Mouse (Mus musculus): ENCODE data around the gene Utrn. TPM values are rescaled to one million over a fixed set of nuclear protein-coding genes. Genes with fewer than 3 reads are reported as not detected.

Gene Utrn
- polyA plus RNA-seq, 1 experiment, result 14.5 TPM

GRCm38 (mm10) chr10:12899901-12900300 lies 30.7 kb upstream of the Utrn start:
- TF ChIP-seq CTCF (IDR thresholded peaks at IDR 0.05; ENCODE audit: borderline replicate concordance, extremely low read depth, insufficient read depth, insufficient read length) (no peak), POLR2A (IDR thresholded peaks at IDR 0.05; ENCODE audit: borderline replicate concordance, extremely low read depth, insufficient read depth, insufficient read length, poor library complexity, severe bottlenecking) (no peak)
- DNase-seq (ENCODE audit: low read depth), result no peak

DNA sequence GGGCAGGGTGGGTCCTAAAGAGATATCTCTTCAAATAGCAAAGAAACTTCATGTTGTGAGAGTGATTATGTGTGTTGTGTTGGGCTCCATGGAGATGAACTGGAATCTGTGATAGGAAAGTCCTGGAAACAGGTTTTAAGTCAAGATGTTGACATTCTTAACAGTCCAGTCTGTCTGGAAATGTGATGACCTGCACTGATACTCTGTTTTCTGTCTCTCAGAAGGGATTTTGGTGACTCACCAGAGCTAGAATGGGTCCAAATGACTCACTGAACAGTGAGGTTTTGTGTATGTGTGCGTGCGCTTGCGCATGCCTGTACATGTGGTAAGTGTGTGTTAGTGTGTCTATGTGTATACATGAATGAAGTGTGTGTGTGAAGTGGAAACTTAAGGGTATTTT lies 24.2 kb upstream of the Utrn start:
- no peak for DNase-seq (ENCODE audit: low read depth)
- no peak for TF ChIP-seq POLR2A (IDR thresholded peaks at IDR 0.05; ENCODE audit: borderline replicate concordance, extremely low read depth, insufficient read depth, insufficient read length, poor library complexity, severe bottlenecking)
- no peak for TF ChIP-seq CTCF (IDR thresholded peaks at IDR 0.05; ENCODE audit: borderline replicate concordance, extremely low read depth, insufficient read depth, insufficient read length)

GRCm38 (mm10) chr10:12888373-12888772 lies 19.2 kb upstream of the Utrn start:
- TF ChIP-seq POLR2A (IDR thresholded peaks at IDR 0.05; ENCODE audit: borderline replicate concordance, extremely low read depth, insufficient read depth, insufficient read length, poor library complexity, severe bottlenecking) (no peak), CTCF (IDR thresholded peaks at IDR 0.05; ENCODE audit: borderline replicate concordance, extremely low read depth, insufficient read depth, insufficient read length) (no peak)
- no peak for DNase-seq (ENCODE audit: low read depth)

DNA sequence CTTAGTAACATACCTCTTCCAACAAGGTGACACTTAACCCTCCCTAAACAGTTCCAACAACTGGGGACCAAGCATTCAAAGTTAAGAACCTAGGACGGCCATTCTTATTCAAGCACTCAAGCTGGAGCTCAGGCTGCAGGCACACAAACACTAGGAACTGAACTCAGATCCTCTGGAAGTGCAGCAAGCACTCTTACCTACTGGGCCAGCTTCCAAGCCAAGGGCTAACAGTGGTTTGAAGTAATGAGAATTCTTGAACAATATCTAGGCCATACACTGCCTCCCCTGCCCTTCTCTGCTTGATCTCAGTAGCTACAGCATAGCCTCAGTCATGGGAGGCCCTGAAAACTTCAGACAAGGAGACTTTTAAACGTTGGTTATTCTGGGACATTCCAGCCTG lies 18.6 kb upstream of the Utrn start:
- no peak for TF ChIP-seq CTCF (IDR thresholded peaks at IDR 0.05; ENCODE audit: borderline replicate concordance, extremely low read depth, insufficient read depth, insufficient read length)
- no peak for DNase-seq (ENCODE audit: low read depth)

DNA sequence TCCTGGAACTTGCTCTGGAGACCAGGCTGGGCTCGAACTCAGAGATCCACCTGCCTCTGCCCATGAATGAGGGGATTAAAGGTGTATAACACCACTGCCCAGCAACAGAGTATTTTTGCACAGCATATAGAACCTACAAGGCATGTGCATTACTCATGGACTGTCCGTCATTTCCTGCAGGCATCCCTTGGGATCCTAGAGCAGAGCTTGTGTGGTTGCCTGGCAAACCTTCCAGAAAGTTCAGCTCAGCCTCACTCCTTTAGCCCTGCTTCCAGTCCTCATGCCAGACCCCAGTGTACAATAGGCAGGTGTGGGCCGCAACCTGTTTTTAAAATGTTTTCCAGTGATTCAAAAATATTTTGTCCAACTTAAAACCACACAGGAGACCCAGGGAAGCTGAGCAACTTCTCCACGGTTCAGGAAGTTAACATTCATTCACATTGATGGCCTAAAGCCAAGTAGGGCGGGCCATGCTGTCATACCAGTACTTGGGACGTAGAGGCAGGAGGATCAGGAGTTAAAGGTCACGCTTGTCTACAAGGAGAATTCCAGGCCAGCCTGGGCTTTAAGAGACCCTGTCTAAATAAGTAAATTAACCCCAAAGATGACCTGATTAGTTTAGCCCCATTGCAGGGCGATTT lies 15.3 kb upstream of the Utrn start:
- DNase-seq (ENCODE audit: low read depth), result peak; percentile 16
- TF ChIP-seq CTCF (IDR thresholded peaks at IDR 0.05; ENCODE audit: borderline replicate concordance, extremely low read depth, insufficient read depth, insufficient read length), result no peak
- no peak for TF ChIP-seq POLR2A (IDR thresholded peaks at IDR 0.05; ENCODE audit: borderline replicate concordance, extremely low read depth, insufficient read depth, insufficient read length, poor library complexity, severe bottlenecking)

DNA sequence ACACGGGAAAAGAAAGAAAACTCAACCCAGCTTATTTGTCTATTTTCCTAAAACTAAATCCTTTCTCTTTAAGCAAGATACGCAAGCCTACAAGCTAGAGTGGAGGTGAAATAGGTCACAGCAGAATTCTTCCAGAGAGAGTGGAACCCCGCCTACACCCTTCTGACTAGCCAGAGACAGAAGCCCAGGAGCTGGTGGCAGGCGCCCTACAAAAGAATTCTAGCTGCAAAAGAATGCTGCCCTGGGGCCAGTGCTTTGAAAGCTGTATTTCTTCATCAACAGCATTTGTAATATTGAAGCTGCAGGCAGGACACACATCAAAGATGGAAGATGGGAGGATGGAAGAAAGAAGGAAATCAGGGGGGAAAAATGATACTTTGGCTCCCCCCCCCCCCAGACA lies 12.7 kb upstream of the Utrn start:
- DNase-seq (ENCODE audit: low read depth), result no peak
- TF ChIP-seq CTCF (IDR thresholded peaks at IDR 0.05; ENCODE audit: borderline replicate concordance, extremely low read depth, insufficient read depth, insufficient read length) (no peak), POLR2A (IDR thresholded peaks at IDR 0.05; ENCODE audit: borderline replicate concordance, extremely low read depth, insufficient read depth, insufficient read length, poor library complexity, severe bottlenecking) (no peak)

- TF ChIP-seq POLR2A (IDR thresholded peaks at IDR 0.05; ENCODE audit: borderline replicate concordance, extremely low read depth, insufficient read depth, insufficient read length, poor library complexity, severe bottlenecking) (no peak), CTCF (IDR thresholded peaks at IDR 0.05; ENCODE audit: borderline replicate concordance, extremely low read depth, insufficient read depth, insufficient read length) (no peak)
- DNase-seq (ENCODE audit: low read depth), result peak; percentile 56
Measured at GRCm38 (mm10) chr10:12879313-12879695, 10.1 kb upstream of the Utrn start.

- TF ChIP-seq POLR2A (IDR thresholded peaks at IDR 0.05; ENCODE audit: borderline replicate concordance, extremely low read depth, insufficient read depth, insufficient read length, poor library complexity, severe bottlenecking), result no peak
- no peak for TF ChIP-seq CTCF (IDR thresholded peaks at IDR 0.05; ENCODE audit: borderline replicate concordance, extremely low read depth, insufficient read depth, insufficient read length)
- peak; percentile 56 for DNase-seq (ENCODE audit: low read depth)
Measured at GRCm38 (mm10) chr10:12878661-12879312, 9.6 kb upstream of the Utrn start.

DNA sequence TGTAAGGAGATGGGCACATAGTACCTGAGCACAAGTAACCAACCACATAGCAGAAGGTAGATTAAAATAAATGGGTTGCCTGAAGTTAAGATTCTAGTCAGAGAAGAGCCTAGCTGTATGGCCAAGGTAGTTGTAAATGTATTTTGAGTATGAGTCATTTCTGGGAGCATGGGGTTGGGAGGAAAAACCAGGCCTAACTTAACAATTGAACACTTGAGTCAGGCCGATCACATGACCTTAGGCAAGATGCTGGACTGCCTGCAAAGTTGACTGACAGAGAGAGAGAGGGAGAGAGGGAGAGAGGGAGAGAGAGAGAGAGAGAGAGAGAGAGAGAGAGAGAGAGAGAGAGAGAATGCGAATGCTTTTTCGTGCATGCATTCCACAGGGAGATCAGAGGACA lies 7.3 kb upstream of the Utrn start:
- no peak for TF ChIP-seq CTCF (IDR thresholded peaks at IDR 0.05; ENCODE audit: borderline replicate concordance, extremely low read depth, insufficient read depth, insufficient read length)
- TF ChIP-seq POLR2A (IDR thresholded peaks at IDR 0.05; ENCODE audit: borderline replicate concordance, extremely low read depth, insufficient read depth, insufficient read length, poor library complexity, severe bottlenecking), result no peak
- DNase-seq (ENCODE audit: low read depth), result no peak

DNA sequence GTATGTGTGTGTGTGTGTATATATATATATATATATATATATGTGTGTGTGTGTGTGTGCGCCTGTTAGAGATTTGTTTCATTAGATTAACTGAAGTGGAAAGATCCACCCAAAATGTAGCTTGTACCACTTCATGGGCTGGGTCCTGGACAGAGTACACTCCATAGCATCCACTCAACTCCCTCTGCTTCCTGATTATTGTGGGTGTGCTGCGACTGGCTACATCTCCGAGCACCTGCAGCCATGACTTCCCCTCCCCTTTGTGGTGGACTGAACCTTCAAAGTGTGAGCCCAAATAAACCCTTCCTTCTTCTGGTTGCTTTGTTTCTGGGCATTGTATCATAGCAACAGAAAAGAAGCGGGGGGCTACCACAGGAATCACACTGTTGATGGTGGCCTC lies 6.2 kb upstream of the Utrn start:
- no peak for TF ChIP-seq POLR2A (IDR thresholded peaks at IDR 0.05; ENCODE audit: borderline replicate concordance, extremely low read depth, insufficient read depth, insufficient read length, poor library complexity, severe bottlenecking)
- no peak for TF ChIP-seq CTCF (IDR thresholded peaks at IDR 0.05; ENCODE audit: borderline replicate concordance, extremely low read depth, insufficient read depth, insufficient read length)
- DNase-seq (ENCODE audit: low read depth), result no peak

DNA sequence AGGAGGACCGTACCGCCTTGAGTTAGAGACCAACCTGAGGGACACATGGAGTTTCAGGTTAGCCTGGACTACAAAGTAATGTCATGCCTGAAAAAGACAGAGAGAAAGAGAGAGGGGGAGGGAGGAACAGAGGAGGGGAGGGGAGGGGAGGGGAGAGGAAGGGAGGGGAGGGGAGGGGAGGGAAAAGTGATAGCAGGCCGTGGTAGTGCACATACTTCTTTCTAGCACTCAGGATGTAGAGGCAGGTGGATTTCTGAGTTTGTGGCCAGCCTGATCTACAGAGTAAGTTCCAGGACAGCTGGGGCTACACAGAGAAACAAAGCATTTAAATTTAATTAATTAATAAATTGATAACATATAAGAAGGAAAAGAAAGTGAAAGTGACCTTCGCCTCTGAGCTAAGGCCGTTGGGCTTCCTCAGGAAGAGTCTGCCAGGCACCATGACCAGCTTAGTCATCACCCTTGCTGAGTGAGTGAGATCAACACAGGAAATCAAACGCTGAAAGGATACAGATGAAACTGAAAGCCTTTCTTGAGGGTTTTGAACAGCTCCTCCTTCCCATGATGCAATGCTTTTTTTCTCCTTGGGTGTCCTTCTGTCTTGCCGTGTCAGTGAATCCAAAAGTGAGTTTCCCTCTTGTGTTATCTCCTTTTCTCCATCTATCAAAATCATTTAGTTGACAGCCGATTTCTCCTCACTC lies 5.6 kb upstream of the Utrn start:
- DNase-seq (ENCODE audit: low read depth), result no peak
- TF ChIP-seq POLR2A (IDR thresholded peaks at IDR 0.05; ENCODE audit: borderline replicate concordance, extremely low read depth, insufficient read depth, insufficient read length, poor library complexity, severe bottlenecking) (no peak), CTCF (IDR thresholded peaks at IDR 0.05; ENCODE audit: borderline replicate concordance, extremely low read depth, insufficient read depth, insufficient read length) (no peak)

- no peak for TF ChIP-seq POLR2A (IDR thresholded peaks at IDR 0.05; ENCODE audit: borderline replicate concordance, extremely low read depth, insufficient read depth, insufficient read length, poor library complexity, severe bottlenecking)
- TF ChIP-seq CTCF (IDR thresholded peaks at IDR 0.05; ENCODE audit: borderline replicate concordance, extremely low read depth, insufficient read depth, insufficient read length), result no peak
- no peak for DNase-seq (ENCODE audit: low read depth)
Measured at GRCm38 (mm10) chr10:12869846-12870245, 681 bp upstream of the Utrn start.
